Mouse (Mus musculus) lung, embryonic 16.5 days (tissue): ENCODE data around the gene Ccdc162. TPM values are rescaled to one million over a fixed set of nuclear protein-coding genes. Genes with fewer than 3 reads are reported as not detected.

Source experiments
- ATAC-seq: fragments of 200-750 bp; cut with Nextera tagmentation; 2 replicates; pipeline ENCODE4 v1.8.0; 2017; ENCODE audit warnings: low read depth, mild to moderate bottlenecking, moderate library complexity
- H3K27ac ChIP-seq: fragments of 300-500 bp; sonication (generic); 2 replicates; pipeline ENCODE4 v1.5.1; 2014; ENCODE audit warnings: mild to moderate bottlenecking, control low read depth, low read length
- H3K27me3 ChIP-seq: fragments of 300-500 bp; sonication (generic); 2 replicates; pipeline ENCODE4 v1.6.1; 2014; ENCODE audit warnings: low read depth, low read length, mixed read lengths; ENCODE audit not compliant: control insufficient read depth, insufficient read depth
- H3K36me3 ChIP-seq: fragments of 300-500 bp; sonication (generic); 2 replicates; pipeline ENCODE4 v1.6.1; 2014; ENCODE audit warnings: low read length; ENCODE audit not compliant: control insufficient read depth, insufficient read depth
- H3K4me1 ChIP-seq: fragments of 300-500 bp; sonication (generic); replicated peaks from 2 replicates; pipeline ENCODE4 v1.6.1; 2014; ENCODE audit warnings: low read length, mixed read lengths; ENCODE audit not compliant: control insufficient read depth, insufficient read depth
- H3K4me2 ChIP-seq: fragments of 300-500 bp; sonication (generic); 2 replicates; pipeline ENCODE4 v1.6.1; 2014; ENCODE audit warnings: low read depth, low read length, control low read depth
- H3K4me3 ChIP-seq: fragments of 300-500 bp; sonication (generic); 2 replicates; pipeline ENCODE4 v1.5.1; 2014; ENCODE audit warnings: mild to moderate bottlenecking, low read length, control low read depth
- H3K9ac ChIP-seq: fragments of 300-500 bp; sonication (generic); 2 replicates; pipeline ENCODE4 v1.6.1; 2014; ENCODE audit warnings: low read length, control low read depth
- H3K9me3 ChIP-seq: fragments of 300-500 bp; sonication (generic); 2 replicates; pipeline ENCODE4 v1.6.1; 2016; ENCODE audit warnings: low read length; ENCODE audit not compliant: control insufficient read depth
- WGBS: fragments of 180-500 bp; shearing (Covaris S2); extraction: QIAGEN DNeasy Blood & Tissue Kit; methylation state at CpG from one replicate; pipeline ENCODE4 v1.1.7; 2014; 5-methylcytosine and 5-hydroxymethylcytosine counted together
- polyA plus RNA-seq: library from polyadenylated mRNA; unstranded; fragments of >200 nt; fragmentation: Nextera tagmentation; extraction: Ambion mirVana; gene quantifications from 2 replicates; pipeline ENCODE4 v1.2.1, GENCODE M21; 2015

The Ccdc162 gene
- polyA plus RNA-seq, 1 experiment from 2014 or later, result 1.3 TPM

GRCm38 (mm10) chr10:41582901-41583361 is 133.5 kb downstream of the Ccdc162 start:
- WGBS, result 2% methylated on average over 4 of the region's 5 CpGs

GRCm38 (mm10) chr10:41580441-41580840 is 136.0 kb downstream of the Ccdc162 start:
- ATAC-seq, result no peak
- Histone ChIP-seq H3K27ac (no peak overlapping the region), H3K9me3 (no peaks in the 10 kb centered on the region)

More at GRCm38 (mm10) chr10:41582901-41583361, 133.5 kb downstream of the Ccdc162 start:
- peaks cover 4% of the 10 kb centered on the region; the same call in 1 of the 2 replicates for H3K4me1 ChIP-seq
- H3K4me3 ChIP-seq, result no peak overlapping the region
- no peak overlapping the region for H3K9ac ChIP-seq
- H3K9me3 ChIP-seq, result no peaks in the 10 kb centered on the region
- no peaks in the 10 kb centered on the region for H3K36me3 ChIP-seq
- H3K4me2 ChIP-seq, result no peak overlapping the region
- no peak overlapping the region for H3K27ac ChIP-seq
- peak; percentile 45 for ATAC-seq
- no peaks in the 10 kb centered on the region for H3K27me3 ChIP-seq

GRCm38 (mm10) chr10:41578541-41578940 is 137.9 kb downstream of the Ccdc162 start:
- H3K27ac ChIP-seq, result no peak overlapping the region
- H3K9ac ChIP-seq, result no peak overlapping the region
- no peak overlapping the region for H3K4me2 ChIP-seq
- H3K27me3 ChIP-seq, result no peaks in the 10 kb centered on the region
- H3K9me3 ChIP-seq, result no peaks in the 10 kb centered on the region
- H3K4me3 ChIP-seq, result no peak overlapping the region
- H3K36me3 ChIP-seq, result no peaks in the 10 kb centered on the region
- ATAC-seq, result no peak
- peaks cover 4% of the 10 kb centered on the region; the same call in 1 of the 2 replicates for H3K4me1 ChIP-seq
- WGBS, result 52% methylated on average over 1 of the region's 1 CpGs

More at GRCm38 (mm10) chr10:41580441-41580840, 136.0 kb downstream of the Ccdc162 start:
- H3K4me1 ChIP-seq, result peaks cover 4% of the 10 kb centered on the region; the same call in 1 of the 2 replicates
- no peak overlapping the region for H3K4me3 ChIP-seq
- no peak overlapping the region for H3K9ac ChIP-seq
- 62% methylated on average over 4 of the region's 4 CpGs for WGBS
- H3K4me2 ChIP-seq, result no peak overlapping the region
- H3K27me3 ChIP-seq, result no peaks in the 10 kb centered on the region
- no peaks in the 10 kb centered on the region for H3K36me3 ChIP-seq

GRCm38 (mm10) chr10:41576328-41576833 is 140.1 kb downstream of the Ccdc162 start:
- Histone ChIP-seq H3K4me3 (no peak overlapping the region), H3K27me3 (no peaks in the 10 kb centered on the region), H3K9me3 (no peaks in the 10 kb centered on the region), H3K4me2 (no peak overlapping the region), H3K4me1 (peaks cover 5% of the 10 kb centered on the region), H3K36me3 (no peaks in the 10 kb centered on the region), H3K9ac (no peak overlapping the region), H3K27ac (no peak overlapping the region)
- ATAC-seq, result no peak
- 66% methylated on average over 7 of the region's 7 CpGs for WGBS

GRCm38 (mm10) chr10:41575451-41576327 is 140.7 kb downstream of the Ccdc162 start:
- Histone ChIP-seq H3K4me3 (no peak overlapping the region), H3K27me3 (no peaks in the 10 kb centered on the region), H3K4me2 (no peak overlapping the region), H3K9me3 (no peaks in the 10 kb centered on the region), H3K4me1 (peaks cover 5% of the 10 kb centered on the region), H3K36me3 (no peaks in the 10 kb centered on the region), H3K9ac (no peak overlapping the region), H3K27ac (no peak overlapping the region)
- 63% methylated on average over 8 of the region's 8 CpGs for WGBS
- no peak for ATAC-seq

- Histone ChIP-seq H3K27ac (no peak overlapping the region), H3K4me2 (peak overlapping the region; percentile 4; the same call in 1 of the 2 replicates), H3K9ac (peak overlapping the region; percentile 44; the same call in 1 of the 2 replicates), H3K27me3 (no peaks in the 10 kb centered on the region), H3K4me3 (no peak overlapping the region), H3K36me3 (no peaks in the 10 kb centered on the region), H3K4me1 (peaks cover 5% of the 10 kb centered on the region), H3K9me3 (no peaks in the 10 kb centered on the region)
- WGBS, result 12% methylated on average over 6 of the region's 6 CpGs
- peak; percentile 69 for ATAC-seq
Measured at GRCm38 (mm10) chr10:41573190-41573589, 143.2 kb downstream of the Ccdc162 start.

- Histone ChIP-seq H3K36me3 (no peaks in the 10 kb centered on the region), H3K9me3 (no peaks in the 10 kb centered on the region), H3K4me1 (peaks cover 5% of the 10 kb centered on the region), H3K4me3 (no peak overlapping the region), H3K27ac (no peak overlapping the region), H3K4me2 (no peak overlapping the region), H3K27me3 (no peaks in the 10 kb centered on the region), H3K9ac (no peak overlapping the region)
- WGBS, result 76% methylated on average over 4 of the region's 4 CpGs
- no peak for ATAC-seq
Measured at GRCm38 (mm10) chr10:41572274-41572673, 144.2 kb downstream of the Ccdc162 start.

- Histone ChIP-seq H3K9ac (no peak overlapping the region), H3K4me1 (peaks cover 5% of the 10 kb centered on the region), H3K36me3 (no peaks in the 10 kb centered on the region), H3K27ac (no peak overlapping the region), H3K4me3 (no peak overlapping the region), H3K9me3 (no peaks in the 10 kb centered on the region), H3K4me2 (no peak overlapping the region), H3K27me3 (no peaks in the 10 kb centered on the region)
- 77% methylated on average over 4 of the region's 4 CpGs for WGBS
- no peak for ATAC-seq
Measured at GRCm38 (mm10) chr10:41571065-41571464, 145.4 kb downstream of the Ccdc162 start.

GRCm38 (mm10) chr10:41568306-41568705 is 148.1 kb downstream of the Ccdc162 start:
- Histone ChIP-seq H3K9me3 (no peaks in the 10 kb centered on the region), H3K4me3 (no peak overlapping the region), H3K4me1 (peaks cover 14% of the 10 kb centered on the region), H3K27ac (no peak overlapping the region), H3K27me3 (no peaks in the 10 kb centered on the region), H3K4me2 (no peak overlapping the region), H3K36me3 (no peaks in the 10 kb centered on the region), H3K9ac (no peak overlapping the region)
- peak; percentile 32; the same call in 1 of the 2 replicates for ATAC-seq
- 30% methylated on average over 3 of the region's 3 CpGs for WGBS
